Mouse (Mus musculus) splenic B cell, adult 2 months (primary cell): Measurements from ENCODE around the gene Mau2.
"Not testable (repeated sequence)": the region's sequence is repeated elsewhere in the genome, so short reads cannot be mapped to it uniquely, and the experiment has no call there.

Experiments used
- DNase-seq: peaks from one replicate; pipeline ENCODE4 v3.0.0-alpha.2; 2011; ENCODE audit warnings: low read depth, low spot score
- H3K27me3 ChIP-seq: 2 replicates; pipeline ENCODE4 v1.6.1; 2012; ENCODE audit warnings: mild to moderate bottlenecking, low read length, moderate library complexity, mixed read lengths; ENCODE audit not compliant: control insufficient read depth, poor library complexity, insufficient read depth, severe bottlenecking
- H3K36me3 ChIP-seq: 2 replicates; pipeline ENCODE4 v1.6.1; 2012; ENCODE audit warnings: mild to moderate bottlenecking, low read length, moderate library complexity, mixed read lengths; ENCODE audit not compliant: control insufficient read depth, poor library complexity, insufficient read depth, severe bottlenecking

Gene Mau2

DNA sequence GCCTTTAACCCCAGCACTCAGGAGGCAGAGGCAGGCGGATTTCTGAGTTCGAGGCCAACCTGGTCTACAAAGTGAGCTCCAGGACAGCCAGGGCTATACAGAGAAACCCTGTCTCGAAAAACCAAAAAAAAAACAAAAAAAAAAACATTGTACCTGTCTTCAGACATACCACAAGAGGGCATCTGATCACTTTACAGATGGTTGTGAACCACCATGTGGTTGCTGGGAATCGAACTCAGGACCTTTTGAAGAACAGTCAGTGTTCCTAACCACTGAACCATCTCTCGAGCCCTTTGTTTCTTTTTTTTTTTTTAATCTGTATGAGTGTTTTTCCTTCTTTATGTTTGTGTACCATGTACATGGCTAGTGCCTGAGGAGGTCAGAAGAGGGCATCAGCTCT, 7.9 kb upstream of the Mau2 start:
- not testable (repeated sequence) for H3K27me3 ChIP-seq, DNase-seq

DNA sequence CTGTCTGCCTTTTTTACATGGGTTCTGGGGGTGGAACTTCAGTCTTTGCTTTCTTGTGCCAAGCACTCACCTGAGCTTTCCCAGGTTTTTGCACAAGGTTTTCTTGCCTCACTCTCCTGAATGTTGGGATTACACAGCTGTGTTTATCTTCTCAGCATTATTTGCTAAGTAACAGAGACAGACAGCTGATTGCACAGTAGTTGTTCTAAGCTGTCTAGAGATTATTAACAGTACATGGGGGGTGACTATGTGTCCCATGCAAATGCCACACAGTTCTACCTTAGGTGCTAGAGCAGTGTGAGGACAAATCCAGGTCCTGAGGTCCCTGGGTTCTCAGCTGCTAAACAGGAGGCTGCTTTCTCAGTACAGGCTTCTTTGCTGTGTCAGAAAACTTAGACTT, 7.1 kb upstream of the Mau2 start:
- H3K27me3 ChIP-seq, result no peaks in the 10 kb centered on the region
- DNase-seq, result no peak
- peaks cover 2% of the 10 kb centered on the region for H3K36me3 ChIP-seq

More for the DNA sequence above, 7.9 kb upstream of the Mau2 start:
- H3K36me3 ChIP-seq, result not testable (repeated sequence)

GRCm38 (mm10) chr8:70043996-70044395, 1.5 kb upstream of the Mau2 start:
- Histone ChIP-seq H3K36me3 (no peaks in the 10 kb centered on the region), H3K27me3 (no peaks in the 10 kb centered on the region)
- no peak for DNase-seq

GRCm38 (mm10) chr8:70041885-70042546, 518 bp downstream of the Mau2 start:
- DNase-seq, result no peak
- Histone ChIP-seq H3K27me3 (no peaks in the 10 kb centered on the region), H3K36me3 (no peaks in the 10 kb centered on the region; the same call in 1 of the 2 replicates)

DNA sequence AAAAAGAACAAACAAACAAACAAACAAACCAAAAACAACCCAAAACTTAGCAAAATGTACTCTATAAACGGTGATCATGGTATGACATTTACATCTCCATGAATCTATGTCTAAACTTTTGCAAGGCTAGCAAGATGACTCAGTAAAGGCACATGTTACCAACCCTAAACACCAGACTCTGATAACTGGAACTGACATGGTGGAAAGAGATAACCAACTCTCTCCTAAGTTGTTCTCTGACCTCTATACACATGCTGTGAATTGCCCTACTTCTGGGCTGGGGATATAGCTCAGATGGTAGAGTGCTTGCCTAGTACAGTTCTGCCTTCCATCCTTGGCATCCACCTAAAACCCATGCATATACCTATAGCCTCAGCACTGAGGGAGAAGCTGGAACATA, 4.5 kb downstream of the Mau2 start:
- no peak for DNase-seq
- H3K36me3 ChIP-seq, result no peaks in the 10 kb centered on the region; the same call in 1 of the 2 replicates
- H3K27me3 ChIP-seq, result no peaks in the 10 kb centered on the region

DNA sequence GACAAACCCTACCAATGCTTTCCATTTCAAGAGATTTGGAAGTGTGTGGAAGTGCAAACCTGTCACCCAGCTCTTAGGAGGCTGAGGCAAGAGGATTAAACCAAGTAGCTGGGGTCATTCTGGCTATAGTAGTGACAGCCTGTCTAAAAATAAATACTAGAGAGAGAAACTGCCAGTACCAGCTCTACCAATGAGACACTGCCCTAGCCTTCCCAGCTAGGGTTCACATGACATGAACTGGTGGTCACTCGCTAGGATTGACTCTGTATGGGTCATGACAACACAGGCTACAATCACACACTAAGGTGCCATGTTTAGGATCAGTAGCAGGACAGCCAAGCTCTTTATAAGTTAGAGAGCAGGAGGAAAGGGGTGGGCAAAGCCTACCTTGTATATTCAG, 12.3 kb downstream of the Mau2 start:
- DNase-seq, result no peak
- H3K36me3 ChIP-seq, result peaks cover 6% of the 10 kb centered on the region; the same call in 1 of the 2 replicates
- H3K27me3 ChIP-seq, result no peaks in the 10 kb centered on the region

- peaks cover 15% of the 10 kb centered on the region; the same call in 1 of the 2 replicates for H3K36me3 ChIP-seq
- no peaks in the 10 kb centered on the region for H3K27me3 ChIP-seq
- DNase-seq, result no peak
Measured at GRCm38 (mm10) chr8:70026151-70026550, 16.4 kb downstream of the Mau2 start.

DNA sequence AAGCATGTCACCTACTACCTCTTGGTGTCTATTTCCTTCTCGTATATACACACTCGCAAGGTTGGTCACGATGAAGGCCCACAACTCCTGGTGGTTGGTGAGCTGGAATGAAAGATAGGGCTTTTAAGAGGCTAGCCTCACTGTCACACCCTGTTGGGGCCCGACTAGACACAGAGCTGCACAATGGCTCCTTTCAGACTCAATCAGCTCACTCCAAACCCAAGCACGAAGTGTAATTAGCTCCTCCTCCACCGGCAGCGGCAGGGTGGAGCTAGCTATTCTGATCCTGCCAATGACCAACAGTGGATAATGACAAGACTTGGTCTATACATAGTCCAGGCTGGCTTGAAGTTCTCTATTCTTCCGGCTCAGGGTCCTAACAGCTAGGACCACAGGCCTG, 18.9 kb downstream of the Mau2 start:
- H3K27me3 ChIP-seq, result no peaks in the 10 kb centered on the region
- peaks cover 17% of the 10 kb centered on the region for H3K36me3 ChIP-seq
- no peak for DNase-seq

DNA sequence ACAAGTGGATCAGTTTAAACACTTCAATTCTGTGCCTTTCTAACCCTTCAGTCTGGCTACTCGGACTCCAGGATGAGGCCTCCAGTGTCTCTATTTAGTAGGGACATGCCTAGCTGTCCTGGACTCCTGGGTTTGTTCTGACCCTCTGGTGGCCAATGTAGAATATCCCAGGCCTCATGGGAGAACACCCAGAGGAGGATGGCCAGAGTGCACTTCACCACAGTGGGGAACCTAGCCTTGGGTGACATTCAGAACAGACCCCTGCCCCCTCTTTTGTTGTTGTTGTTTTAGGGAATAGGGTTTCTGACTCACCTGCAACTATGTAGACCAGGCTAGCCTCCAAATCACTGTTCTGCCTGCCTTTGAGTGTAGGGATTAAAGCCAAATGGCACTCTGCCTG, 27.5 kb downstream of the Mau2 start:
- Histone ChIP-seq H3K27me3 (no peaks in the 10 kb centered on the region), H3K36me3 (peaks cover 3% of the 10 kb centered on the region)
- no peak for DNase-seq

GRCm38 (mm10) chr8:70012763-70013162, 29.8 kb downstream of the Mau2 start:
- Histone ChIP-seq H3K27me3 (no peaks in the 10 kb centered on the region), H3K36me3 (no peaks in the 10 kb centered on the region)
- DNase-seq, result peak; percentile 34

DNA sequence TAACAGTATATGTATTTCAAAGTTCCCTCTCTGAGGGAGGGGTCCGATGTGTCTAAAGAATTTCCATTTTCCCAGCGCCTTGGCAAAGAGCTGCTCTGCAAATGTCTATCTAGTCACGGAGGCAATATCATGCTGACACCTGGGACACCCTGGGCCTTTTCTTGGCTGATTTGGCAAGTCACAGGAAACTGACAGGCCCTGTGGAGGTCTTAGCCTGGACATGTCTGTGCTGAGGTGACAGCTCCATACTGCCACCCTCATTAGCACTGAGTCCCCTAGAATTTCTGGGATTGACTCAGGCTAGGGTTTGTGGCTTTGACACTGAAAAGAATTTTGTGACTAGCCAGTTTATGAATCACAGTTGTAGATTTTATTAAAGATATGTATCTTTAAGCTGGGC, 30.2 kb downstream of the Mau2 start:
- Histone ChIP-seq H3K27me3 (no peaks in the 10 kb centered on the region), H3K36me3 (no peaks in the 10 kb centered on the region)
- DNase-seq, result no peak

- DNase-seq, H3K36me3 ChIP-seq, H3K27me3 ChIP-seq: not testable (repeated sequence)
Measured at GRCm38 (mm10) chr8:70010796-70011195, 31.7 kb downstream of the Mau2 start.

- no peak for DNase-seq
- H3K36me3 ChIP-seq, result no peaks in the 10 kb centered on the region
- H3K27me3 ChIP-seq, result no peaks in the 10 kb centered on the region
Measured at GRCm38 (mm10) chr8:70005178-70005577, 37.4 kb downstream of the Mau2 start.

DNA sequence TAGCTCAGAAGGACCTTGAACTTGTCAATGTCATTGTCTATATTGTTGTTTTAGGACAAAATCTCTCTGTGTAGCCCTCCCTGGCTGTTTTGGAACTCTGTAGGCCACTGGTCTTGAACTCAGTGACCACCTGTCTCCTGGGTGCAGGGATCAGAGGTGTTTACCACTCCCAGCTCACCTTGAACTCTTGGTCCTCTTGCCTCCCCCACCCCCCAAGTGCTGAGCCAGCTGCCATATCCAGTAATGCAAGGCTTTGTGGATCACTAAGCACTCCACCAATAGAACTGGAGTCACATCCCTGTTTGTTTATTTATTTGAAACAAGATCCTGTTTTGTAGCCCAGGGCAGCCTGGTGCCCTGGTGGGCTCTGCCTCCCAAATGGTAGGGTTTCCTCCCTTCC, 38.2 kb downstream of the Mau2 start:
- Histone ChIP-seq H3K27me3 (no peaks in the 10 kb centered on the region), H3K36me3 (no peaks in the 10 kb centered on the region)
- no peak for DNase-seq

GRCm38 (mm10) chr8:70003204-70003657, 39.3 kb downstream of the Mau2 start:
- DNase-seq, result peak; percentile 68
- Histone ChIP-seq H3K27me3 (no peaks in the 10 kb centered on the region), H3K36me3 (no peaks in the 10 kb centered on the region)

- not testable (repeated sequence) for DNase-seq, H3K36me3 ChIP-seq, H3K27me3 ChIP-seq
Measured at GRCm38 (mm10) chr8:70001892-70002191, 40.7 kb downstream of the Mau2 start.
